Mouse (Mus musculus): ENCODE data around the gene Adamts7.

The Adamts7 gene

GRCm38 (mm10) chr9:90162926-90163748, at the start of gene Adamts7:
Gene Adamts7 (plus strand): TSS chr9:90163069.
- peak; percentile 46 to 49 for DNase-seq

GRCm38 (mm10) chr9:90113151-90113550, 49.7 kb upstream of the Adamts7 start:
- peak in 1 of 2 experiments; percentile 31 for DNase-seq

- peak; percentile 87 to 89 for DNase-seq
Measured at GRCm38 (mm10) chr9:90113651-90114566, 49.0 kb upstream of the Adamts7 start.

- peak; percentile 98 for DNase-seq
Measured at GRCm38 (mm10) chr9:90114567-90115307, 48.1 kb upstream of the Adamts7 start, which contains the start of gene Morf4l1. Gene Morf4l1 (minus strand): TSS chr9:90114774.

- no peak for DNase-seq
Measured at GRCm38 (mm10) chr9:90115308-90115700, 47.6 kb upstream of the Adamts7 start.

- no peak for DNase-seq
Measured at GRCm38 (mm10) chr9:90117234-90117633, 45.6 kb upstream of the Adamts7 start.

GRCm38 (mm10) chr9:90122246-90122740, 40.6 kb upstream of the Adamts7 start:
- no peak for DNase-seq

GRCm38 (mm10) chr9:90124156-90124872, 38.6 kb upstream of the Adamts7 start:
- DNase-seq = no peak

GRCm38 (mm10) chr9:90124873-90125245, 38.0 kb upstream of the Adamts7 start:
- no peak for DNase-seq

GRCm38 (mm10) chr9:90125416-90126099, 37.3 kb upstream of the Adamts7 start:
- DNase-seq = no peak

- DNase-seq = peak; percentile 76 to 77
Measured at GRCm38 (mm10) chr9:90126260-90127010, 36.4 kb upstream of the Adamts7 start.

GRCm38 (mm10) chr9:90127146-90127545, 35.7 kb upstream of the Adamts7 start:
- DNase-seq = no peak

GRCm38 (mm10) chr9:90128636-90129201, 34.1 kb upstream of the Adamts7 start:
- no peak for DNase-seq

- DNase-seq = no peak
Measured at GRCm38 (mm10) chr9:90133562-90134355, 29.1 kb upstream of the Adamts7 start.

- DNase-seq = peak in 1 of 2 experiments; percentile 25
Measured at GRCm38 (mm10) chr9:90135466-90135865, 27.4 kb upstream of the Adamts7 start.

- peak; percentile 20 to 24 for DNase-seq
Measured at GRCm38 (mm10) chr9:90135963-90136677, 26.7 kb upstream of the Adamts7 start.

- peak; percentile 15 to 35 for DNase-seq
Measured at GRCm38 (mm10) chr9:90136678-90136965, 26.2 kb upstream of the Adamts7 start.

- DNase-seq = no peak
Measured at GRCm38 (mm10) chr9:90145788-90146187, 17.1 kb upstream of the Adamts7 start.

- no peak for DNase-seq
Measured at GRCm38 (mm10) chr9:90146869-90147268, 16.0 kb upstream of the Adamts7 start.

Measured in cerebellum, postnatal 14 days (tissue).